8 mouse cellular contexts compared by ENCODE assay signal in the genomic region with DNA sequence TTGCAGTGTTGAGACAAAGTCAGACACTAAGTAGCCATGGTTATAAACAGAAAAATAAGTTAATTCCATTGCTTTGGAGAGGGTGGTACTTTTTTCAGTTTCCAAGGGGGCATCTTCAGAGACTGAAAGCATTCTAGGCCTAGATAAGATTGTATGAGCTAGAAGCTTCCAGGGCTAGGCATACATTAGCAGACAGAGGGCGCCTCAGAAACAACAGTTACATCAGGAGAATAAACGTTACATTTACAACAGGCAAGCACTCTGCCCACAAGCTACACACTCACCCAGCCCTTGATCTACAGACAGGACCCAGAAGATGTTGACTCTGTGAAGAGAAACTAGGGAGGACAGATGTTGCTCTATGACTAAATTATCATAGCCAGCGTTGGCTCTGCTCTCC. TPM values are rescaled to one million over a fixed set of nuclear protein-coding genes. Genes with fewer than 3 reads are reported as not detected.
DNase-seq lines count a peak whose midpoint lies in the region; ATAC-seq and TF ChIP-seq lines count a peak whose summit lies in the region.

No protein-coding gene starts in this region.

- peaks cover 31% of the 10 kb centered on the region for H3K36me3 ChIP-seq in heart, postnatal 0 days (replicated peaks; ENCODE audit: control insufficient read depth, insufficient read depth, low read length)
- no peaks in the 10 kb centered on the region; the same call in 1 of the 2 replicates for H3K36me3 ChIP-seq in midbrain, embryonic 11.5 days (ENCODE audit: control insufficient read depth, insufficient read depth, low read length)
- peaks cover 39% of the 10 kb centered on the region for H3K36me3 ChIP-seq in midbrain, embryonic 10.5 days

- H3K27me3 ChIP-seq in heart, postnatal 0 days (ENCODE audit: control insufficient read depth, insufficient read depth, low read length) = no peaks in the 10 kb centered on the region
- H3K27me3 ChIP-seq in midbrain, embryonic 11.5 days (ENCODE audit: control insufficient read depth, insufficient read depth, low read length) = no peaks in the 10 kb centered on the region
- H3K27me3 ChIP-seq in midbrain, embryonic 10.5 days (ENCODE audit: low read depth, poor library complexity, severe bottlenecking) = no peaks in the 10 kb centered on the region

- no peaks in the 10 kb centered on the region for H3K4me1 ChIP-seq in heart, postnatal 0 days (ENCODE audit: control insufficient read depth, insufficient read depth)
- H3K4me1 ChIP-seq in midbrain, embryonic 11.5 days (ENCODE audit: control insufficient read depth, insufficient read depth, low read length) = no peaks in the 10 kb centered on the region
- H3K4me1 ChIP-seq in midbrain, embryonic 10.5 days = no peaks in the 10 kb centered on the region

- no peak overlapping the region for H3K4me2 ChIP-seq in heart, postnatal 0 days (ENCODE audit: low read depth, low read length)
- H3K4me2 ChIP-seq in midbrain, embryonic 11.5 days = no peak overlapping the region

- TF ChIP-seq CTCF in heart, postnatal 0 days (IDR thresholded peaks at IDR 0.05; ENCODE audit: low read depth) = peak; percentile 33; the same call in 1 of the 2 replicates

- H3K4me3 ChIP-seq in heart, postnatal 0 days (ENCODE audit: low read depth, low read length) = no peak overlapping the region
- no peak overlapping the region for H3K4me3 ChIP-seq in midbrain, embryonic 11.5 days (ENCODE audit: low read depth, low read length)
- no peak overlapping the region for H3K4me3 ChIP-seq in midbrain, embryonic 10.5 days

- no peak overlapping the region for H3K27ac ChIP-seq in heart, postnatal 0 days (ENCODE audit: low read depth)
- no peak overlapping the region for H3K27ac ChIP-seq in midbrain, embryonic 11.5 days (ENCODE audit: low read depth, low read length)
- H3K27ac ChIP-seq in midbrain, embryonic 10.5 days (replicated peaks) = no peak overlapping the region

- TF ChIP-seq EP300 in heart, postnatal 0 days (IDR thresholded peaks at IDR 0.05; ENCODE audit: low read depth) = no peak

- 40% methylated on average over 3 of the region's 3 CpGs for WGBS in heart, postnatal 0 days
- WGBS in midbrain, embryonic 11.5 days = 48% methylated on average over 3 of the region's 3 CpGs
- 65% methylated on average over 3 of the region's 3 CpGs for WGBS in midbrain, embryonic 10.5 days

- no peak for DNase-seq in heart, postnatal 0 days (ENCODE audit: low spot score)
- DNase-seq in heart, postnatal 25 days (ENCODE audit: low spot score) = no peak
- DNase-seq in midbrain, embryonic 11.5 days (ENCODE audit: low spot score, missing footprints) = peak; percentile 85
- DNase-seq in midbrain, embryonic 10.5 days (ENCODE audit: low spot score) = no peak
- peak; percentile 26 for DNase-seq in thymus, postnatal 25 days
- no peak for DNase-seq in urinary bladder, adult 18-20 months (ENCODE audit: low spot score in 2 of 2)
- DNase-seq in c-Kit-positive CD71-positive TER-119-positive erythroid progenitor cells, embryonic 14.5 days (ENCODE audit: low spot score) = no peak

- H3K9me3 ChIP-seq in heart, postnatal 0 days (replicated peaks; ENCODE audit: control insufficient read depth, low read length) = no peaks in the 10 kb centered on the region
- H3K9me3 ChIP-seq in midbrain, embryonic 11.5 days (ENCODE audit: control insufficient read depth, low read length) = no peaks in the 10 kb centered on the region
- no peaks in the 10 kb centered on the region for H3K9me3 ChIP-seq in midbrain, embryonic 10.5 days (replicated peaks)

- intact Hi-C loops in heart, postnatal 25 days (cut with DNase I) = loop anchor here (2.0 kb wide), 1 partner anchor 45 kb away; no protein-coding TSS in a partner anchor

- ATAC-seq in heart, postnatal 0 days (ENCODE audit: insufficient read depth, low read depth) = no peak
- ATAC-seq in midbrain, embryonic 11.5 days (ENCODE audit: low FRiP score) = no peak
- 0 out of 2 replicates have a peak, but pooled peaks have one; percentile 39 for ATAC-seq in erythroid progenitor cell, adult 5-6 weeks (replicated peaks; ENCODE audit: low FRiP score, poor library complexity, severe bottlenecking)

- H3K9ac ChIP-seq in heart, postnatal 0 days (replicated peaks; ENCODE audit: low read depth, low read length) = no peak overlapping the region
- no peak overlapping the region for H3K9ac ChIP-seq in midbrain, embryonic 11.5 days (ENCODE audit: low read length)

RNA-seq across cellular contexts. Expression of a gene that starts 34.4 kb away (rescaled TPM):
- total RNA-seq in heart, postnatal 0 days (2014; rRNA removed; ENCODE audit: low replicate concordance) = 16.4 and 27.3 TPM in 2 replicates
- polyA plus RNA-seq in heart, postnatal 0 days (2015; fragmentation: Nextera tagmentation; extraction: Ambion mirVana) = 11.8 and 14.2 TPM in 2 replicates
- 10 to 100 TPM in 1 of 2 experiments, 1 to 10 TPM in 1; 8.2 to 10.4 TPM for total RNA-seq in heart, postnatal 25 days (2021)
- polyA plus RNA-seq in midbrain, embryonic 11.5 days (2014; fragmentation: Nextera tagmentation; extraction: Ambion mirVana) = 14.5 and 18.0 TPM in 2 replicates
- 13.0 and 14.2 TPM in 2 replicates for polyA plus RNA-seq in midbrain, embryonic 10.5 days (2016; fragmentation: Nextera tagmentation; extraction: Ambion mirVana)
- total RNA-seq in erythroid progenitor cell, adult 5-6 weeks (2015; ENCODE audit: low replicate concordance) = not detected in 2 replicates
- 0.64 and 3.4 TPM in 2 replicates for total RNA-seq in erythroid progenitor cell, adult 5-6 weeks (2017; ENCODE audit: low replicate concordance)

RNA-seq across cellular contexts. Expression of a gene that starts 36.6 kb away (rescaled TPM):
- 6.3 and 10.0 TPM in 2 replicates for total RNA-seq in heart, postnatal 0 days (2014; rRNA removed; ENCODE audit: low replicate concordance)
- polyA plus RNA-seq in heart, postnatal 0 days (2015; fragmentation: Nextera tagmentation; extraction: Ambion mirVana) = 5.2 and 5.3 TPM in 2 replicates
- 10 to 100 TPM; 10.6 TPM for total RNA-seq in heart, postnatal 25 days (2021)
- polyA plus RNA-seq in midbrain, embryonic 11.5 days (2014; fragmentation: Nextera tagmentation; extraction: Ambion mirVana) = 21.0 and 22.5 TPM in 2 replicates
- 16.2 and 16.5 TPM in 2 replicates for polyA plus RNA-seq in midbrain, embryonic 10.5 days (2016; fragmentation: Nextera tagmentation; extraction: Ambion mirVana)
- total RNA-seq in erythroid progenitor cell, adult 5-6 weeks (2015; ENCODE audit: low replicate concordance) = 1.4 and 1.7 TPM in 2 replicates
- 0.90 and 1.1 TPM in 2 replicates for total RNA-seq in erythroid progenitor cell, adult 5-6 weeks (2017; ENCODE audit: low replicate concordance)

RNA-seq across cellular contexts. Expression of a gene that starts 50.0 kb away (rescaled TPM):
- 5.6 and 15.0 TPM in 2 replicates for total RNA-seq in heart, postnatal 0 days (2014; rRNA removed; ENCODE audit: low replicate concordance)
- 3.2 and 4.2 TPM in 2 replicates for polyA plus RNA-seq in heart, postnatal 0 days (2015; fragmentation: Nextera tagmentation; extraction: Ambion mirVana)
- 10 to 100 TPM; 14.5 to 16.1 TPM for total RNA-seq in heart, postnatal 25 days (2021)
- polyA plus RNA-seq in midbrain, embryonic 11.5 days (2014; fragmentation: Nextera tagmentation; extraction: Ambion mirVana) = 40.0 and 40.3 TPM in 2 replicates
- 14.9 and 28.9 TPM in 2 replicates for polyA plus RNA-seq in midbrain, embryonic 10.5 days (2016; fragmentation: Nextera tagmentation; extraction: Ambion mirVana)
- 13.7 and 23.1 TPM in 2 replicates for total RNA-seq in erythroid progenitor cell, adult 5-6 weeks (2015; ENCODE audit: low replicate concordance)
- 20.4 and 29.0 TPM in 2 replicates for total RNA-seq in erythroid progenitor cell, adult 5-6 weeks (2017; ENCODE audit: low replicate concordance)

Comparison
In these comparisons a context has a peak if more than half of its experiments do, and no peak if none do; other contexts are left out.
1. DNase-seq: peak in midbrain, embryonic 11.5 days (single experiment) and thymus, postnatal 25 days (single experiment); none in heart, postnatal 0 days (single experiment), heart, postnatal 25 days (single experiment), midbrain, embryonic 10.5 days (single experiment), urinary bladder, adult 18-20 months (0 of 2) and c-Kit-positive CD71-positive TER-119-positive erythroid progenitor cells, embryonic 14.5 days (single experiment).